Mouse (Mus musculus) midbrain, embryonic 11.5 days (tissue): ENCODE measurements around the gene Stard13. TPM values are rescaled to one million over a fixed set of nuclear protein-coding genes. Genes with fewer than 3 reads are reported as not detected.

Experiments used
- ATAC-seq: fragments of 200-750 bp; cut with Nextera tagmentation; 2 replicates; pipeline ENCODE4 v1.8.0; 2017; ENCODE audit warnings: moderate TSS enrichment, moderate library complexity; ENCODE audit not compliant: low FRiP score
- DNase-seq: peaks from one replicate; pipeline ENCODE4 v3.0.0; 2015; ENCODE audit warnings: low spot score; ENCODE audit errors: missing footprints
- H3K27ac ChIP-seq: fragments of 300-500 bp; sonication (generic); 2 replicates; pipeline ENCODE4 v1.5.1; 2014; ENCODE audit warnings: low read depth, low read length
- H3K27me3 ChIP-seq: fragments of 300-500 bp; sonication (generic); 2 replicates; pipeline ENCODE4 v1.6.1; 2014; ENCODE audit warnings: mild to moderate bottlenecking, low read length, moderate library complexity, mixed read lengths; ENCODE audit not compliant: control insufficient read depth, insufficient read depth
- H3K36me3 ChIP-seq: fragments of 300-500 bp; sonication (generic); 2 replicates; pipeline ENCODE4 v1.6.1; 2014; ENCODE audit warnings: mild to moderate bottlenecking, low read length, moderate library complexity, mixed read lengths; ENCODE audit not compliant: control insufficient read depth, insufficient read depth
- H3K4me1 ChIP-seq: fragments of 300-500 bp; sonication (generic); 2 replicates; pipeline ENCODE4 v1.6.1; 2014; ENCODE audit warnings: low read length; ENCODE audit not compliant: control insufficient read depth, insufficient read depth
- H3K4me2 ChIP-seq: fragments of 300-500 bp; sonication (generic); 2 replicates; pipeline ENCODE4 v1.6.1; 2014; ENCODE audit warnings: mild to moderate bottlenecking, moderate library complexity
- H3K4me3 ChIP-seq: fragments of 300-500 bp; sonication (generic); 2 replicates; pipeline ENCODE4 v1.5.1; 2014; ENCODE audit warnings: low read depth, low read length
- H3K9ac ChIP-seq: fragments of 300-500 bp; sonication (generic); 2 replicates; pipeline ENCODE4 v1.6.1; 2014; ENCODE audit warnings: low read length
- H3K9me3 ChIP-seq: fragments of 300-500 bp; sonication (generic); 2 replicates; pipeline ENCODE4 v1.6.1; 2016; ENCODE audit warnings: low read length; ENCODE audit not compliant: control insufficient read depth
- WGBS: fragments of 180-500 bp; shearing (Covaris S2); extraction: QIAGEN DNeasy Blood & Tissue Kit; methylation state at CpG from one replicate; pipeline ENCODE4 v1.1.7; 2014; 5-methylcytosine and 5-hydroxymethylcytosine counted together
- polyA plus RNA-seq: library from polyadenylated mRNA; unstranded; fragments of >200 nt; fragmentation: Nextera tagmentation; extraction: Ambion mirVana; gene quantifications from 2 replicates; pipeline ENCODE4 v1.2.1, GENCODE M21; 2014

Gene Stard13
- polyA plus RNA-seq, 1 experiment from 2014 or later: 2.9 TPM

DNA sequence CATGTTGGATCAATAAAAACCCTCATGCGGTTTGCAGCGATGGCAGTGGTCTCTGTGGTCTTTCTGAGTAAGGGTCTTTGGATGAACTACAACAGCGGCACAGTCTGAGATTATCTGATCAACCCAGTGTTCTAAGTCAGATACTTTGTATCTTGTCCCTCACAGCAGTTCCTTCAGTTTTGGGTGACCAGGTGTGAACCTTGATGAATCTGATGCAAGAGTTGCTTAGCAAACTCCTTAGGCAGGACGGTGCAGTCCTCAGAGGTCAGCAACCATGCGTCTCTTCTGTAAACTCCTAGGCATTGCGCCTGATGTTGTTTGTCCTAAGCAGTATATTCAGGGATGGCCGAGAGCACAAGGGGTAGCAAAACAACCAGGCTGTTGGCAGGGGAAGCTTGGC is 232.5 kb downstream of the Stard13 start:
- Histone ChIP-seq H3K4me2 (no peak overlapping the region), H3K9ac (no peak overlapping the region), H3K4me3 (no peak overlapping the region), H3K27ac (no peak overlapping the region), H3K4me1 (no peaks in the 10 kb centered on the region), H3K27me3 (no peaks in the 10 kb centered on the region), H3K9me3 (no peaks in the 10 kb centered on the region), H3K36me3 (no peaks in the 10 kb centered on the region)
- 91% methylated on average over 7 of the region's 7 CpGs for WGBS
- ATAC-seq: no peak
- no peak for DNase-seq

- no peaks in the 10 kb centered on the region for H3K36me3 ChIP-seq
- ATAC-seq: 0 out of 2 replicates have a peak, but pooled peaks have one; percentile 16
- no peaks in the 10 kb centered on the region for H3K4me1 ChIP-seq
- no peak overlapping the region for H3K4me2 ChIP-seq
- no peaks in the 10 kb centered on the region for H3K9me3 ChIP-seq
- no peak for DNase-seq
- no peaks in the 10 kb centered on the region for H3K27me3 ChIP-seq
- H3K4me3 ChIP-seq: no peak overlapping the region
- 86% methylated on average over 2 of the region's 2 CpGs for WGBS
- H3K27ac ChIP-seq: no peak overlapping the region
- H3K9ac ChIP-seq: no peak overlapping the region
These were observed 237.1 kb downstream of the Stard13 start for GRCm38 (mm10) chr5:150996586-150996985.

DNA sequence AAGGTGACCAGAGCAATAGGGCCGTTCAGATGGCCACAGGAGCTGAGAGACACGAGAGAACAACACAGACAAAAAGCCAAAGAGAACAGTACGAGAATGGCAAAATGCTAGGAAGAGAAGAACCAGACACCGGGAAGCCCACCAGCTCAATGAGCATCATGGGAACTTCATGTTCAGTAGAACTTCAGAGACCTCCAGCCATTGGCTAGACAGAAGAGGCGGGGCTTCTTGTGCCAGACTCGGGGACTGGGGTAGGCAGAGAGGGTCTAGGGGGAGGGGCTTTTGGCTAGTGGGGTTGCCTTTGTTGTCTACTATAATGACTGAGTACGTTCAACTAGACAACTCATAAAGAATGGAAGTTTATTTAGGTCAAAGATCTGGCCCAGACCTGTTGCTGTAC is 239.5 kb downstream of the Stard13 start:
- no peak overlapping the region for H3K9ac ChIP-seq
- WGBS: 93% methylated on average over 7 of the region's 7 CpGs
- no peak for ATAC-seq
- no peak overlapping the region for H3K27ac ChIP-seq
- no peak overlapping the region for H3K4me2 ChIP-seq
- H3K4me1 ChIP-seq: no peaks in the 10 kb centered on the region
- DNase-seq: no peak
- H3K4me3 ChIP-seq: no peak overlapping the region
- H3K36me3 ChIP-seq: no peaks in the 10 kb centered on the region
- H3K9me3 ChIP-seq: no peaks in the 10 kb centered on the region
- H3K27me3 ChIP-seq: no peaks in the 10 kb centered on the region

Other genes starting within 250 kb of the Stard13 start
- not detected in 2 replicates for gene Gm42906, start 194.3 kb upstream of the Stard13 start, polyA plus RNA-seq